Mouse (Mus musculus) kidney, adult 2 months (tissue): ENCODE results near the gene Magi1. TPM values are rescaled to one million over a fixed set of nuclear protein-coding genes. Genes with fewer than 3 reads are reported as not detected.

Experiments used
- DNase-seq: peaks from one replicate; pipeline ENCODE4 v3.0.0; 2021
- H3K27ac ChIP-seq: fragments of 200-500 bp; 2 replicates; pipeline ENCODE4 v1.5.1; 2012; ENCODE audit warnings: low read depth, low read length, control low read depth, inconsistent platforms; ENCODE audit not compliant: insufficient read depth
- H3K27me3 ChIP-seq: fragments of 200-500 bp; replicated peaks from 2 replicates; pipeline ENCODE4 v1.6.1; 2012; ENCODE audit warnings: mild to moderate bottlenecking, moderate library complexity, low read length, inconsistent platforms; ENCODE audit not compliant: control insufficient read depth, insufficient read depth
- H3K36me3 ChIP-seq: fragments of 200-500 bp; 2 replicates; pipeline ENCODE4 v1.6.1; 2012; ENCODE audit warnings: mild to moderate bottlenecking, moderate library complexity, low read length, inconsistent platforms; ENCODE audit not compliant: control insufficient read depth, insufficient read depth
- H3K4me1 ChIP-seq: fragments of 200-500 bp; 2 replicates; pipeline ENCODE4 v1.6.1; 2011; ENCODE audit warnings: low read length; ENCODE audit not compliant: control insufficient read depth, insufficient read depth
- H3K4me3 ChIP-seq: fragments of 200-500 bp; 2 replicates; pipeline ENCODE4 v1.5.1; 2011; ENCODE audit warnings: mild to moderate bottlenecking, low read depth, low read length, control low read depth; ENCODE audit not compliant: insufficient read depth
- CTCF ChIP-seq: fragments of 200-500 bp; conservative IDR thresholded peaks from 2 replicates; pipeline ENCODE4 v1.5.1; 2011; ENCODE audit warnings: low read depth, mild to moderate bottlenecking, control low read depth, low read length, moderate library complexity, mixed read lengths; ENCODE audit not compliant: insufficient read depth, insufficient read length
- POLR2A ChIP-seq: fragments of 200-500 bp; IDR thresholded peaks from one replicate; pipeline ENCODE4 v1.6.1; 2011; ENCODE audit warnings: low read depth, low read length, control low read depth
- WGBS: fragments of 180-500 bp; shearing (Covaris S2); methylation state at CpG from one replicate; pipeline ENCODE4 v1.1.7; 2018; 5-methylcytosine and 5-hydroxymethylcytosine counted together
- polyA plus RNA-seq: library from polyadenylated mRNA; depleted of rRNA; stranded (reverse); fragments of >200 nt; gene quantifications from 2 replicates; pipeline ENCODE4 v1.2.3, GENCODE M21; 2012

Magi1 gene
- polyA plus RNA-seq, 1 experiment: 6.1 TPM

DNA sequence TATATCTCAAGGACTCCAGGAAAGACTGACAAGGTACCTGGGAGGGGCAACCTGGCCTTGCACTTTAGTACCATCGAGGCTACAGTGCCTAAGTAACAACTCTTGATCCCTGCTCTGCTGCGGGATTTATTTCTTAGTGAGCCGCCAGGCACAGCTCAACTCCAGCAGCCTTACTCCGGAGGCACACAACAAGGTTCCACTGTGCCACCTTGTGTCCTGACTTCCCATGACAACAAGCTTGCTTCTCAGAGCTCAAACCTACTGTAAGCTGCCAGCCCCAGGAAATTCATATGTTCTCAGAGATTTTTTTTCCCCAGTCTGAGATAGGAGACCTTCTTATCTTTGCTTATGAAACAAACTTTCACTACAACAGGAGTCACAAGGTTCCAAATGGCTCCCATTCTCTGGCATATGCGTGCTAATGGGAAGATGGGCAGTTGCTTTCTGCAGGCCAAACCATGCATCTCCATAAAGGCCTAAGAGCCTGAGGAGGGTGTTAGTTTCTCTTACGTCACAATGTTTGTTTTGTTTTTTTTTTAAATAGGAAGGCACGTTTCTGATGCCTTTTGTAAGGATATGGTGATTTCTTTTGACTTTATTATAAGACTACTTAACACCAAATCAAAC is 556.8 kb downstream of the Magi1 start:
- TF ChIP-seq POLR2A (no peak), CTCF (peak; percentile 48)
- Histone ChIP-seq H3K36me3 (no peaks in the 10 kb centered on the region), H3K27me3 (no peaks in the 10 kb centered on the region), H3K4me1 (no peaks in the 10 kb centered on the region), H3K27ac (no peak overlapping the region), H3K4me3 (no peak overlapping the region)
- peak; percentile 15 for DNase-seq
- 57% methylated on average over 7 of the region's 7 CpGs for WGBS

DNA sequence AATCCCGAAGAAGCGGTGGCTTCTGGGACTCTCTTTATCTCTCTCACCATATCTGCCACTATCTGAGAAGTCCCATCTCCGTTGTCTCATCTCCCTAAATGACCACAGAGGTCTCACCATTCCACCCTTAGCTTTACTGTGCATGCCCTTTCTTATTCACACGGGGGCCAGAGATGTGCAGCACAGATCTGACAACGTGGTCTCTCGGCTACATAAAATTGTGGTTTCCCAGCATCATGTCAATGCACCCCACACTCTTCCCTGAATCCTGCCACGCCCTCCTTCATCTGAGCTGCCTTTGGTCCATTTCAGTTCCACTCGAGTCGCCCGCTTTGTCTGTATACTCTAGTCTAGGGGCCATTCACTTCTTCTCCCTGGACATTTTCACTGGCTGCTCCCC is 557.6 kb downstream of the Magi1 start:
- WGBS: 95% methylated on average over 10 of the region's 10 CpGs

DNA sequence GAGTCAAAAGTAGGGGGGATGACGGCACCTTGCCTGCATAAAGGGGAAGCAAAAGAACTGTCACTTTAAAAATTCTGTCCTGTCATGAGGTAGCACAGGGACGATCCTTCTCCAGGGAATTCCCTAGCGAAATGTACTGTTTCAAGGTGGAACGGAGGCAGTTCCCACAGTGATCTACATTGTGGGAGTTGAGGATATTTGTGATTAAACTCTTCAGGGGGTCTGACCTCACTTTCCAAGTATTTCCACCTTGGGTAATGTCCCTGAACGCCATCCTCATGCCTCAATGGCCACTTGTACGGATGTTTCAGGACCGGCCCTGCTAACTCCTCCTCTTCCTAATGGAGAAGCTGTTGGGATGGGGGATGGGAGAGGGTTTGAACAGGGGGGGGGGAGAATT is 559.0 kb downstream of the Magi1 start:
- Histone ChIP-seq H3K36me3 (no peaks in the 10 kb centered on the region), H3K4me3 (no peak overlapping the region), H3K4me1 (no peaks in the 10 kb centered on the region), H3K27ac (no peak overlapping the region), H3K27me3 (no peaks in the 10 kb centered on the region)
- DNase-seq: no peak
- TF ChIP-seq POLR2A (no peak), CTCF (no peak)
- WGBS: 75% methylated on average over 7 of the region's 7 CpGs

More for the DNA sequence above, 557.6 kb downstream of the Magi1 start:
- Histone ChIP-seq H3K4me1 (no peaks in the 10 kb centered on the region), H3K4me3 (no peak overlapping the region), H3K27ac (no peak overlapping the region), H3K36me3 (no peaks in the 10 kb centered on the region), H3K27me3 (no peaks in the 10 kb centered on the region)
- TF ChIP-seq CTCF: no peak
- no peak for TF ChIP-seq POLR2A
- no peak for DNase-seq

DNA sequence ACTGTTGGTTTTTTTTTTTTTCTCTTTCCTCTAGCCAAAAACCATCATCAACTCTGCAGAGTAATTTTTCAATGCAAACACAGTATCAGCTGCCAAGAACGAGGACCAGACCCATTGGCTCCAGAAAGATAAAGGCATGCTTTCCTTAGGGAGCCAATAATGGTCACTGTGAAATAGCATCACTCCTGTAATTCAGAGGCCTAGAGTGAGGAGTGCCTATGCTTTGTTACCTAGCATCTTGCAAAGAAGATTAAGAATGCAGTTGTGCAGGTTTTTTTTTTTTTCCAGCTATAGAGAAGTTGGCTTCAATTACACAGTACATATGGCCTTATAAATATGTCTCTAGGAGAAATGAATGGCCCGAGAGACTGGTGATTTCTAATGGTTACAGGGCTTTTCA is 560.5 kb downstream of the Magi1 start:
- no peak for DNase-seq
- TF ChIP-seq CTCF: no peak
- no peak for TF ChIP-seq POLR2A
- Histone ChIP-seq H3K4me3 (no peak overlapping the region), H3K27ac (no peak overlapping the region), H3K4me1 (no peaks in the 10 kb centered on the region), H3K27me3 (no peaks in the 10 kb centered on the region), H3K36me3 (no peaks in the 10 kb centered on the region)
- WGBS: 79% methylated on average over 2 of the region's 2 CpGs

DNA sequence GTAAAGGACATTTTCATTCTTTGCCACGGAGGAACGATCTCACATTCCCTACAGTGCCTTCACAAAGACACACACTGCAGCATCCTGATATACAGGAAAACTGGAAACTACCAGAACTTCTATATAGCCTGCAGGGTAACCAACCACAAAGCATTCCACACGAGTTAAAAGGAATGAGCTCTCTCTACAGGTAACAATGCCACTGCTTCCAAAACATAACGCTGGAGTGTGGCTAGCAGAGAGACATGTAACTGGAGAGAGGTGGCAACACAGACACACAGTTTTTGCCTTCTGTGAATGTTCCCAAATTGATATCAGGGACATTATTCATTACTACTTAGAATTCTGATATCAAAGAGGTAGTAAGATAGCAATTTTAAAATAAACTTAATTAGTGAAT is 564.2 kb downstream of the Magi1 start:
- Histone ChIP-seq H3K27ac (no peak overlapping the region), H3K27me3 (no peaks in the 10 kb centered on the region), H3K36me3 (no peaks in the 10 kb centered on the region), H3K4me1 (no peaks in the 10 kb centered on the region), H3K4me3 (no peak overlapping the region)
- no peak for DNase-seq
- 65% methylated on average over 4 of the region's 4 CpGs for WGBS
- TF ChIP-seq CTCF (no peak), POLR2A (no peak)

DNA sequence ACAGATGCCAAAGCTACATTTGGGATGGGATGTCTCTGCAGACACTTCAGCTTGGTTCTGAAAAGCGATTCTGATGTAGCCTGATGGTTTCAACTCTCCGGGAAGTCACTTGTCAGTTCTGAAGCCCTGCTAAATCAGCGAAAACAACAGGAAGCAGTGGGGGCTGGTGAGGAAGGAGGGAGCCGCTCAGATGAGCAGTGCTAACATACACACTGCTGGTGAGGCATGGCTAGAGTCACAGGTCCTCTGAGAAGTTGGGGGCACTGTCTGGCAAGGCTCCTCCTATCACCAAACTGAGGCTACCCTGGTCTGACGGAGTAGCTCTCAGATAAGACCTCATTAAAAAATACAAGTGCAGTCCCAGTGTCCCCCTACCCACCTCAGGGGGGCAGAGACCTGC is 565.3 kb downstream of the Magi1 start:
- H3K4me1 ChIP-seq: no peaks in the 10 kb centered on the region
- H3K4me3 ChIP-seq: no peak overlapping the region
- DNase-seq: no peak
- no peak overlapping the region for H3K27ac ChIP-seq
- no peaks in the 10 kb centered on the region for H3K27me3 ChIP-seq
- 49% methylated on average over 5 of the region's 5 CpGs for WGBS
- no peak for TF ChIP-seq POLR2A
- TF ChIP-seq CTCF: no peak
- no peaks in the 10 kb centered on the region for H3K36me3 ChIP-seq

DNA sequence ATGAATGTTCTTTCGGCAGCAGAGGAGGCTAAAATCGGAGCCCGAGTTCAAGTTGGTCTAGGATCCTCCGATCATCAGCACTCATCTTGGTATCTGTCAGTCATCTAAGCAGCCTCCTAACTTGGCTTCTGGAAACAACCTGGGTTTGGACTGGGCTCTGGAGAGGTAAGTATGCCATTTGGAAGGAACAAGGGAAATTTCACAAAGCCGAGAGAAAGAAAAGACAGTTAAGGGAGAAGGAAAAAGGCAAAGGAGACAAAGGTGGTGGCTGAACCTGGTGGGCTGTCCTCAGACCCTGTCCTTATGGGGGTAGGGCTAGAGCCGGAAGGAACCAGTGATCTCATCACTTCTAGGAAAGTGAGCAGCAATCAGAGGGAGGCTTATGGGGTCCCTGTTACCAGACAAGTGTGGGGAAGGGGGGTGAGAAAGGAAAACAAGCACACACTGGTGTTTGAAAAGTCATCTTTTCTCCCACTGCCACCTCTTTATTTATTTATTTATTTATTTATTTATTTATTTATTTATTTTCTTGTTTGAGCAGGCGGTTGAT is 565.8 kb downstream of the Magi1 start:
- no peaks in the 10 kb centered on the region for H3K4me1 ChIP-seq
- WGBS: 69% methylated on average over 7 of the region's 7 CpGs
- H3K27ac ChIP-seq: no peak overlapping the region
- no peak overlapping the region for H3K4me3 ChIP-seq
- no peak for DNase-seq
- H3K27me3 ChIP-seq: no peaks in the 10 kb centered on the region
- TF ChIP-seq POLR2A (no peak), CTCF (no peak)
- no peaks in the 10 kb centered on the region for H3K36me3 ChIP-seq
